Mouse (Mus musculus) yolk sac, embryonic 10.5 days (tissue): ENCODE measurements around the gene Nfix.
A peak's percentile ranks its signal among the peaks of the same experiment; 100 is the strongest.

ENCODE experiments used
- DNase-seq: peaks from one replicate; pipeline ENCODE4 v3.0.0-alpha.2; 2017; ENCODE audit warnings: low spot score

Nfix gene

GRCm38 (mm10) chr8:84699861-84700322, 100.3 kb downstream of the Nfix start:
- DNase-seq, result peak; percentile 60

DNA sequence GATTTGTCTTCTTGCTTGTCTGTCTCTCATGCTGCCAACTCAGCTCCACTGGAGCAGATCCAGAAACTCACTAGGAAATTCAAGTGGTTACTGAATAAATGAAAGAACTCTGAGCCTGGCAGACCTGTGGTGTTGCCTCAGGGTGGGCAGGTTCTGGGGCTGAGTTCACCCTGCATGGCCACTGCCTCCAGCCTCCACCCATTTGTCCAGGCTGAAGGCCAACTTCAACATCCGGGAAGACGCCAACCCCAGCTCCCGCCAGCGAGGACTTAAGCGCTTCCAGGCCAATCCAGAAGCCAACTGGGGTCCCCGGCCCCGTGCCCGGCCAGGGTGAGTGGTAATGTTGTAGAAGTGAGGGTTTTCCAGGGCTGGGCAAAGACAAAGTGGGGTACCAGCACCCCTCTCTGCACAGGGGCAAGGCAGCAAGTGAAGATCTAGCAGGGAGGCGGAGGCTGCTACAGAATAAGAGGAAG, 101.2 kb downstream of the Nfix start:
- DNase-seq, result no peak

DNA sequence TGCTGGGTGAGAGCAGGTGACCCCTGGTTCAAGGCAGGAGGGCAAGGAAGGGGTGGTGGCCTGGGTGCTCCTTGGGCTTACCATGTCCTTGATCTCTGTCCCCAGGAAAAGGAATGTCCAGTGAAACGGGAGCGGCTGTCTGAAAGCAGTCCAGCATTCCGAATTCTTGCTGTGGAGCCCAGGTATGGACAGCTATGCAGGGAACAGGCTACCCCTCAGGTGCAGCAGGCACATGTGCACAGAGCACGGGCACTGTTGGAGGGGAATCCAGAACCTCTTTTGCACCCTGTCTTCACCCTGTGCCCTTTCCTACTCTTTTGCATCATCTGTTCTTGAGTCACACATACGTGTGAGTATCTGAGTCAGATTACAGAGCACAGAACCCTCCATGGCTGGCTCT, 101.9 kb downstream of the Nfix start:
- no peak for DNase-seq

GRCm38 (mm10) chr8:84697166-84698130, 102.7 kb downstream of the Nfix start:
- DNase-seq, result no peak

GRCm38 (mm10) chr8:84695140-84695539, 105.0 kb downstream of the Nfix start:
- no peak for DNase-seq

DNA sequence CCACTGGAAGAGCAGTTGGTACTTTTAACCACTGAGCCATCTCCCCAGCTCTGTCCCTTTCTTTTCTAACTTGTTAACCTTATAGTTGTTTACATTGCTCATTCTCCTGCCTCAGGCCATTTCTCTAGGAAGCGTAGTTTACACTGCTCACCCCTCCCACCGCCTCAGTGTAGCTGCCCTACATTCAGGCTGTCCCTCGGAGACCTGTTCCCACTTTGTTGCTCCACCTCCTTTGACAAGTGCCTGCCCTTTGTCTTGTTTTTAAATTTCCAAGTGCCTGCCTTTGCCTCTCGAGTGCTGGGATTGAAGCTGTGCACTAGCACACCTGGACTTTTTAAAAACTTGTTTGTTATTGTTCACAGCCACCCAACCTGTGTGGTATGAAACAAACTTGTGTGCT, 106.8 kb downstream of the Nfix start:
- no peak for DNase-seq

DNA sequence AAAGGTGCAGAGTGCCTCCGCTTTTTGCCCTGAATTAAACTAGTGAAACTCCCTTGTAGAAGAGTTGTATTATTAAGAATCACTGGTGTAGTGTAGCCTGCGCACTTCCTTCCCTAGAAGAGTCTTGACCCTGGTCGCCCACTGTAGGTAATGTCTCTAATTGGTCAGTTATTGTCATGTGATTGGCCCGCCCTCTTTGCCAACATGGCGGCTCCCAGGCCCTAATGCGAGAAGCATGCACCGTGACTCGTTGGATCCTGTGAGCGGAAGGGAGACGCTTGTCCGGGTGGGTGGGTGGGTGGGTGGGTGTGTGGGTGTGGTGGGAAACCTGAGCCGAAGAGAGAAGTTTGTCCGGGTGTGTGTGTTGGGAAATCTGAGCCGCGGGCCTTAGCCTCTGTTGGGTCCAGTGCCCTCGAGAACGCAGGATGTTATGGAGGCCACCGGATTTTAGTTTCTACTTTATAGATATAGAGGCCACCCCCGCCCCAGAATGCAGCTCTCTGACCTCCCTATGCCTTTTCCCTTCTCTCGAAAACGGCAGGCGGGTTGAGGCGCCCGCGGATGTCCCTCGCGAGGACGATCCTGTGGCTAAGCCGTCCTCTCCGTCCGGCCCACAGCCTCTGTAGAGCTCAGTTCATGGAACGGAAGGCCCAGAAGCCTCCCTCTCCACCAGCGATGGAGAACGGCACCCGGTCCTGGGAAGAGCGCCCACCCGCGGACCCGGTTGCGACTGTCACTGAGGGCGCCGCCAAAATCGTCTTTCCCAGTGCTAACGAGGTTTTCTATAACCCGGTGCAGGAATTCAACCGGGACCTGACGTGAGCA, 110.8 kb downstream of the Nfix start:
- peak; percentile 89 for DNase-seq

DNA sequence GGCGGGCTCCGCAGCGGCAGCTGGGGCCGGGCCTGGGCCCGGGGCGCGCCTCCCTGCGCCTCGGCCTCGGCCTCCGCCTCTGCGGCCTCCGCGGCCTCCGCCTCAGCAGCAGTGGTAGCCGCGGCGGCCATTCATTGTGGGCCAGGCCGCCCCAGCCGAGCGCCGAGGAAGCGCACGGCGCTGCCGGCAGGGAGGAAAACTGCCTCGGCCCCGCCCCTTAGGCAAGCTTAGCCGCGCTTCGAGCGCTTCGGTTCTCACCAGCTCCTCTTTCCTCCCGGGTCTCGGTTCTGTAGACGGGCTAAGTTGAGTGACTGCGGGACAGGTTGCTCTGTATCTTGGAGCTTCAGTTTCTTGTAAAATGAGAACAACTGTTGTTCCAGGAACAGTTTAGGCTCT, 112.4 kb downstream of the Nfix start, which contains the start of gene Nacc1:
Nacc1 (minus strand) TSS at position 158 of the 396 bp plus-strand sequence.
- peak; percentile 83 for DNase-seq

DNA sequence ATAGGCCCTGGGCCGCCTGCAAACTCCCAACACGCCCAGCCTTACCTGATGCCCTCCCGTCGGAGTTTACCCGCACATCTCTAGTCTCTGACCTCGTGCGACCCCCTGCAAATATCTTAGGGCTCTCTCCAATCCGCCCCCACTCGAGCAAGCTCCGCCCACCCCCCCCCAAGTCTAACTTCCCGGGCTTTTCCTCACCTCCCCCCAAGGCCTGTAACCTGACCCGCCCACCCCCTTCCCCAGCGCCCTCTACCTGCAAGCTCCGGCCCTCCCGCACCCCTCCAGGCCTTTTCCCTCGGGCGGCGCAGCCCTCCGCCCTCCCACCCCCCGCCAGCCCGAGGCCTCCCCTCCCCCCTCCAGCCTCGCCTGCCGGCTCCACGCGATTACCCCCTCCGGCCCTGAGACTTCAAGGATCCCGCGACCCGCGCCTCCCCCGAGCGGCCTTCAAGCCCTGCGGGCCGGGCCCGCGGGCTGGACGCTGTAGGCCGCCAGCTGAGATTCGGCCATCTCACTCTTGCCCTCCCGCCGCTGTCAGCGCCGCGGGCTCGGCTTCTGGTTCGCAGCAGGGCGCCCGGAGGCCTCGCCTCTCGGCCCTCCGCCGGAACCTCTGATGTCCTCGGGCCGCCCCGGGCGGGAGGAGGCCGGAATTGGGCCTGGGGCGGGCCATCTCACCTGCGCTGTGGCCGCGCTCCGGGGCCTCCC, 113.0 kb downstream of the Nfix start:
- DNase-seq, result peak; percentile 89

- DNase-seq, result no peak
Observed at GRCm38 (mm10) chr8:84686191-84687002, 113.7 kb downstream of the Nfix start, which contains the start of gene Trmt1. Gene Trmt1 (plus strand): TSS chr8:84686307.

GRCm38 (mm10) chr8:84684537-84684936, 115.6 kb downstream of the Nfix start:
- no peak for DNase-seq

DNA sequence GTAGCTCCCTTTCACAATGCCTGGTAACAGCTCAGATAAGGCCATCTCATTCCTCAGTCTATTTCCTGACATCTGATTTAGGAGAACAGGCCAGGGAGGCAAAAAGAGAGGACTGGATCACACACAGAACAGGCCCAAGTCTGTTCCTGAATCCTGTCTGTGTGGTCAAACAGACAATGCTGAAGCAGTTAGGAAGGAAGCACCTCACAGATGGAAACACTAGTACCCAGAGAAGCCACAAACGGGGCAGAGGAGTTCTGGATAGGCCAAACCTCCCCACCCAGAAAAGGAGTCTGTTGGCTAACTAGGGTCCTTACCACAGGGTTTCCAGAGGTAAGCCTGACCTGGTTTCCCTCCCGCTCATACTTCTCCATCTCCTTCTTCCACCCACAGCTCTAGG, 117.9 kb downstream of the Nfix start:
- no peak for DNase-seq

DNA sequence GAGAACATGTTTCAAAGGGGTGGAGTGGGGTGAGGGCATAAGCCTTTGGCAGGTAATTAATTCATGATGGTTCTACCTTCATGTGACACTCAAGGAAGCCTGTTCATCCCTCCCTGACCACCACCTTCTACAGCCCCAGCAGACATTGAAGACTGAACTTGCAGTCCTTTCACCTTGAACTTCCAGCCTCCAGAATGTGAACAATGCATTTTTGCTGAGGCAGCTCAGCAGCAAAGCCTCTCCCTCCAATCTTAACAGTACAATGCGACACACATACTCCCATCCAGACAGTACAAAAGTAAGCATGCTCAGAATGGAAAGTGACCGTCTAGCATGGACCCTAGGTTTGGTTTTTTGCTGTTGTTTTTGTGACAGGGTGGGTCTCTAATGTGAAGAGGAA, 118.7 kb downstream of the Nfix start:
- DNase-seq, result no peak

DNA sequence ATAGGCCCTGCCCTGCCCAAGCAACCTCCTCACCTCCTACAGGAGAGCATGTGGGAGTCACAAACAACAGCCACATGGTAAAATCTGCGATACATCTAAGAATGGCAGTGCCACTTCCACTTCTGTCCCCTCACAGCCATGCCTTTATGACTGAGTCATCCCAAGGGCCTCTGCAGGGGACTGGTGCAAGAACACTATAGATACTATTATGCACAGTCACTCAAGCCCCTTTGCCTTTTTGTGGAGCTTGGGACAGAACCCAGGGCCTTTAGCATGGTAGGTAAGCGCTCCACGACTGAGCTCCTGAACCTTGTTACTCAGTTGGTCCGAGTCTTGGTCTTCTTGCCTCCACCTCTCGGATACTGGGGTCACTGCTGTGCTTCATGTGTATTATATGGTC, 122.8 kb downstream of the Nfix start:
- no peak for DNase-seq

DNA sequence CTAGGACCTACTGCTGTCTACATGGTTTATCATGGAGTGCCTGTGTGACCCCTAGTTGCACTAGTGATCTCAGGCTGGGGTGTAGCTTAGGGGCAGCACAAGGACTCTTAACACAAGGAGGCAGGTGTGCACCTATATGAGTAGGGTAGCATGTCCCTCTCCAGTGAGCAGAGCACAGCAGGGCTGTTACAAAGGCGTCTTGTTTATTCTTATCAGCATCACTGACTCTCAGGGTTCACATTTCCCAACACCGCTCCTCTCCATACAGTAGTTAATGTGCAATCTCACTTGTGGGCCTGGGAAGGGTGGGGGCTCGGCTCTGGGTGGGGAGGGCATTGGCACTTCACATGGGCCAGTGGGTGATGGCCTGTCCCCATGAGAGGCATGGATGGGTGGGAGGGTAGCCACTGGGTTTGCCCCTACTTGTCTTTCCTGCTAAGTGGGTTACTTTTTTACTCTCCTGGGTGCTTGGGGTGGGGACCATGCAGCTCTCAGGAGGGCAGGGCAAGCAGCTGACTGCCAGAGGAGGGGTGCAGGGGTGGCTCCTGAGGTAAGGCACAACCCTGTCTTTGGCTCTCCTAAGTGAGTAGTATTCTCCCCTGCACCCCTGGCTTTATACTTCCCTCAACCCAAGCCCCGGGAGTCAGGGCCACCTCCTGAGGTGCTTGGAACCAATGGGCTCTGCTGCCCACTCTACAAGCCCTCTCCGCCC, 129.7 kb downstream of the Nfix start:
- peak; percentile 31 for DNase-seq

GRCm38 (mm10) chr8:84668731-84669485, 131.2 kb downstream of the Nfix start:
- no peak for DNase-seq

- no peak for DNase-seq
Observed at GRCm38 (mm10) chr8:84668081-84668480, 132.1 kb downstream of the Nfix start.

DNA sequence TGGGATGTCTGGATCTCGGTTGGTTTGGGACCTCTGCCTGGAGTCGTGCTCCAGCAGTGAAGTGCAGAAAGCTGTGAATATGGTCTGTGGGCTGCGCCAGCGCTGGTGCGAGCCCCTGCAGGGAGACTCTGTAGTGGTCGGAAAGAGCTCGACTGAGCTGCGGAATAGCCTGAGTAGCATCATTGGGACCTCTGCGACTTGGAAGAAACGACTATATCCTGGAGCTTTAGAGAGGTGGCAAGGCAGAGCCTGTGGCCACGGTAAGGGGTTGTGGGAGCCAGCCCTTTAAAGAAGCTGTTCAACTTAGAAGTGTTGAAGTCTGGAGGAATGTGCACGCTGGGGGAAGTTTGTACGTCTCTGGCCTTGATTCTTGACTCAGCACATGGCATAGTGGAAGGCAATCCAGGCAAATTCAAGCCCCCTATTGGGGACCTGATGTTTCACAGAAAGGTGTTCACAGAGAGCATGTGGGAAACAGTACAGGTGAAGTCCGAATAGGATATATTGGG, 134.7 kb downstream of the Nfix start:
- DNase-seq, result peak; percentile 57
